Mouse (Mus musculus) heart, postnatal 0 days (tissue): ENCODE results near the gene Ptprj. TPM values are rescaled to one million over a fixed set of nuclear protein-coding genes. Genes with fewer than 3 reads are reported as not detected.
"Not testable (repeated sequence)": the region's sequence is repeated elsewhere in the genome, so short reads cannot be mapped to it uniquely, and the experiment has no call there.

Experiments
- ATAC-seq: fragments of 200-750 bp; cut with Nextera tagmentation; 2 replicates; pipeline ENCODE4 v1.8.0; 2017; ENCODE audit warnings: low read depth, moderate number of reproducible peaks, moderate library complexity; ENCODE audit not compliant: insufficient read depth
- DNase-seq: peaks from one replicate; pipeline ENCODE4 v3.0.0-alpha.2; 2016; ENCODE audit warnings: low spot score
- H3K27ac ChIP-seq: fragments of 300-500 bp; sonication (generic); 2 replicates; pipeline ENCODE4 v1.5.1; 2014; ENCODE audit warnings: low read depth, mild to moderate bottlenecking
- H3K27me3 ChIP-seq: fragments of 300-500 bp; sonication (generic); 2 replicates; pipeline ENCODE4 v1.6.1; 2014; ENCODE audit warnings: low read length, mixed read lengths; ENCODE audit not compliant: control insufficient read depth, insufficient read depth
- H3K36me3 ChIP-seq: fragments of 300-500 bp; sonication (generic); replicated peaks from 2 replicates; pipeline ENCODE4 v1.6.1; 2014; ENCODE audit warnings: low read length, mixed read lengths; ENCODE audit not compliant: control insufficient read depth, insufficient read depth
- H3K4me1 ChIP-seq: fragments of 300-500 bp; sonication (generic); 2 replicates; pipeline ENCODE4 v1.6.1; 2014; ENCODE audit warnings: antibody characterized with exemption; ENCODE audit not compliant: control insufficient read depth, insufficient read depth
- H3K4me2 ChIP-seq: fragments of 300-500 bp; sonication (generic); 2 replicates; pipeline ENCODE4 v1.6.1; 2014; ENCODE audit warnings: low read depth, mild to moderate bottlenecking, low read length, moderate library complexity
- H3K4me3 ChIP-seq: fragments of 300-500 bp; sonication (generic); 2 replicates; pipeline ENCODE4 v1.5.1; 2014; ENCODE audit warnings: low read depth, low read length
- H3K9ac ChIP-seq: fragments of 300-500 bp; sonication (generic); replicated peaks from 2 replicates; pipeline ENCODE4 v1.6.1; 2014; ENCODE audit warnings: low read depth, low read length, mixed read lengths
- H3K9me3 ChIP-seq: fragments of 300-500 bp; sonication (generic); replicated peaks from 2 replicates; pipeline ENCODE4 v1.6.1; 2016; ENCODE audit warnings: low read length; ENCODE audit not compliant: control insufficient read depth
- CTCF ChIP-seq: IDR thresholded peaks from 2 replicates; pipeline ENCODE4 v1.5.1; 2016; ENCODE audit warnings: antibody characterized with exemption, control low read depth, low read depth
- EP300 ChIP-seq: IDR thresholded peaks from 2 replicates; pipeline ENCODE4 v1.6.1; 2016; ENCODE audit warnings: antibody characterized with exemption, low read depth
- WGBS: fragments of 180-500 bp; shearing (Covaris S2); extraction: QIAGEN DNeasy Blood & Tissue Kit; methylation state at CpG from one replicate; pipeline ENCODE4 v1.1.7; 2014; 5-methylcytosine and 5-hydroxymethylcytosine counted together
- polyA plus RNA-seq: library from polyadenylated mRNA; unstranded; fragments of >200 nt; fragmentation: Nextera tagmentation; extraction: Ambion mirVana; gene quantifications from 2 replicates; pipeline ENCODE4 v1.2.1, GENCODE M21; 2015
- total RNA-seq: library from RNA; depleted of rRNA; stranded (reverse); fragments of >200 nt; gene quantifications from 2 replicates; pipeline ENCODE4 v1.2.3, GENCODE M21; 2014; ENCODE audit warnings: low replicate concordance

The Ptprj gene
- total and polyA plus RNA-seq, 2 experiments from 2014 or later, result 0.56 to 6.8 TPM

GRCm38 (mm10) chr2:90572126-90572525, 8.3 kb downstream of the Ptprj start:
- no peak overlapping the region for H3K9ac ChIP-seq
- no peak for DNase-seq
- H3K27ac ChIP-seq, result no peak overlapping the region
- no peaks in the 10 kb centered on the region for H3K27me3 ChIP-seq
- no peak overlapping the region for H3K4me2 ChIP-seq
- TF ChIP-seq CTCF, result no peak
- no peak for TF ChIP-seq EP300
- no peaks in the 10 kb centered on the region; the same call in 1 of the 2 replicates for H3K4me1 ChIP-seq
- H3K4me3 ChIP-seq, result no peak overlapping the region
- H3K9me3 ChIP-seq, result no peaks in the 10 kb centered on the region
- ATAC-seq, result no peak
- no peaks in the 10 kb centered on the region for H3K36me3 ChIP-seq
- 65% methylated on average over 5 of the region's 5 CpGs for WGBS

- not testable (repeated sequence) for H3K9me3 ChIP-seq, H3K36me3 ChIP-seq, DNase-seq, H3K4me1 ChIP-seq, H3K9ac ChIP-seq, H3K4me2 ChIP-seq, H3K27me3 ChIP-seq, H3K27ac ChIP-seq, ATAC-seq, H3K4me3 ChIP-seq
- 93% methylated on average over 6 of the region's 6 CpGs for WGBS
Observed at GRCm38 (mm10) chr2:90571399-90571798, 9.0 kb downstream of the Ptprj start.

GRCm38 (mm10) chr2:90570871-90571270, 9.6 kb downstream of the Ptprj start:
- DNase-seq (no peak), ATAC-seq (no peak)
- 90% methylated on average over 2 of the region's 2 CpGs for WGBS
- no peak overlapping the region for H3K4me3 ChIP-seq
- no peak overlapping the region for H3K27ac ChIP-seq
- no peaks in the 10 kb centered on the region for H3K9me3 ChIP-seq
- peaks cover 7% of the 10 kb centered on the region for H3K4me1 ChIP-seq
- TF ChIP-seq EP300 (no peak), CTCF (no peak)
- no peak overlapping the region for H3K9ac ChIP-seq
- H3K4me2 ChIP-seq, result no peak overlapping the region
- no peaks in the 10 kb centered on the region for H3K36me3 ChIP-seq
- H3K27me3 ChIP-seq, result no peaks in the 10 kb centered on the region

GRCm38 (mm10) chr2:90570216-90570615, 10.2 kb downstream of the Ptprj start:
- DNase-seq (no peak), ATAC-seq (peak; percentile 59)
- no peaks in the 10 kb centered on the region for H3K9me3 ChIP-seq
- no peak overlapping the region; the same call in 1 of the 2 replicates for H3K4me2 ChIP-seq
- H3K9ac ChIP-seq, result no peak overlapping the region
- H3K4me1 ChIP-seq, result peaks cover 13% of the 10 kb centered on the region
- H3K27ac ChIP-seq, result no peak overlapping the region
- TF ChIP-seq CTCF (no peak), EP300 (no peak)
- no peak overlapping the region for H3K4me3 ChIP-seq
- no peaks in the 10 kb centered on the region for H3K36me3 ChIP-seq
- 51% methylated on average over 10 of the region's 10 CpGs for WGBS
- no peaks in the 10 kb centered on the region for H3K27me3 ChIP-seq

GRCm38 (mm10) chr2:90568961-90569481, 11.4 kb downstream of the Ptprj start:
- Histone ChIP-seq H3K27me3 (no peaks in the 10 kb centered on the region), H3K9me3 (no peaks in the 10 kb centered on the region), H3K9ac (no peak overlapping the region), H3K27ac (no peak overlapping the region), H3K4me3 (no peak overlapping the region), H3K36me3 (no peaks in the 10 kb centered on the region), H3K4me2 (no peak overlapping the region), H3K4me1 (peaks cover 13% of the 10 kb centered on the region)
- DNase-seq (no peak), ATAC-seq (no peak)
- WGBS, result 82% methylated on average over 7 of the region's 7 CpGs
- no peak for TF ChIP-seq EP300
- TF ChIP-seq CTCF, result no peak

- H3K4me1 ChIP-seq, result peaks cover 13% of the 10 kb centered on the region
- H3K27ac ChIP-seq, result no peak overlapping the region
- no peak overlapping the region for H3K9ac ChIP-seq
- H3K27me3 ChIP-seq, result no peaks in the 10 kb centered on the region
- no peak for ATAC-seq
- TF ChIP-seq CTCF, result no peak
- TF ChIP-seq EP300, result no peak
- H3K36me3 ChIP-seq, result no peaks in the 10 kb centered on the region
- H3K4me3 ChIP-seq, result no peak overlapping the region
- 87% methylated on average over 7 of the region's 7 CpGs for WGBS
- no peak for DNase-seq
- no peaks in the 10 kb centered on the region for H3K9me3 ChIP-seq
- no peak overlapping the region for H3K4me2 ChIP-seq
Observed at GRCm38 (mm10) chr2:90568091-90568490, 12.4 kb downstream of the Ptprj start.
